Mouse (Mus musculus) heart, adult 2 months (tissue): ENCODE results near the gene Cdhr1. TPM values are rescaled to one million over a fixed set of nuclear protein-coding genes. Genes with fewer than 3 reads are reported as not detected.
A peak's percentile ranks its signal among the peaks of the same experiment; 100 is the strongest.

Experiments used
- DNase-seq, 2 experiments: peaks; one replicate each; pipeline ENCODE4 v3.0.0; 2021
- H3K27ac ChIP-seq: fragments of 200-600 bp; 2 replicates; pipeline ENCODE4 v1.8.1; 2022
- H3K27me3 ChIP-seq: fragments of 200-500 bp; 2 replicates; pipeline ENCODE4 v1.6.1; 2012; ENCODE audit warnings: mild to moderate bottlenecking, low read length, inconsistent platforms, mixed read lengths; ENCODE audit not compliant: control insufficient read depth, insufficient read depth
- H3K36me3 ChIP-seq: fragments of 200-500 bp; 2 replicates; pipeline ENCODE4 v1.6.1; 2012; ENCODE audit warnings: low read length, inconsistent platforms; ENCODE audit not compliant: control insufficient read depth, insufficient read depth
- H3K4me1 ChIP-seq: fragments of 200-500 bp; 2 replicates; pipeline ENCODE4 v1.6.1; 2011; ENCODE audit warnings: low read length; ENCODE audit not compliant: control insufficient read depth, insufficient read depth
- H3K4me3 ChIP-seq: fragments of 200-600 bp; 2 replicates; pipeline ENCODE4 v1.8.1; 2022
- H3K79me2 ChIP-seq: fragments of 200-500 bp; replicated peaks from 2 replicates; pipeline ENCODE4 v1.6.1; 2012; ENCODE audit warnings: mild to moderate bottlenecking, inconsistent platforms, low read length, moderate library complexity, mixed read lengths; ENCODE audit not compliant: control insufficient read depth, insufficient read depth
- H3K9ac ChIP-seq: fragments of 200-500 bp; 2 replicates; pipeline ENCODE4 v1.6.1; 2012; ENCODE audit warnings: low read depth, mild to moderate bottlenecking, control low read depth, inconsistent platforms, low read length, mixed read lengths
- CTCF ChIP-seq: fragments of 200-600 bp; IDR thresholded peaks from 2 replicates; pipeline ENCODE4 v1.8.1; 2022; ENCODE audit warnings: antibody characterized with exemption, mild to moderate bottlenecking, moderate library complexity
- EP300 ChIP-seq: fragments of 200-500 bp; IDR thresholded peaks from 2 replicates; pipeline ENCODE4 v1.6.1; 2011; ENCODE audit warnings: low read depth, low read length, control low read depth; ENCODE audit not compliant: insufficient read depth
- POLR2A ChIP-seq: fragments of 200-500 bp; IDR thresholded peaks from 2 replicates; pipeline ENCODE4 v1.6.1; 2011; ENCODE audit warnings: mild to moderate bottlenecking, low read depth, low read length, control low read depth; ENCODE audit not compliant: insufficient read depth
- WGBS: fragments of 180-500 bp; shearing (Covaris S2); methylation state at CpG from one replicate; pipeline ENCODE4 v1.1.7; 2018; 5-methylcytosine and 5-hydroxymethylcytosine counted together
- intact Hi-C: fragments of 180-260 bp; cut with DNase I; formaldehyde crosslinking; loops from one replicate; pipeline ENCODE4 v1.15.1; 2025
- polyA plus RNA-seq: library from polyadenylated mRNA; depleted of rRNA; stranded (reverse); fragments of >200 nt; gene quantifications from 2 replicates; pipeline ENCODE4 v1.2.3, GENCODE M21; 2012
- total RNA-seq, 2 experiments: library from RNA; stranded (reverse); gene quantifications; 2 replicates each; pipeline ENCODE4 v1.2.3; 2021

The Cdhr1 gene
- total and polyA plus RNA-seq, 3 experiments = 0.08 to 0.16 TPM; not detected in 1

GRCm38 (mm10) chr14:37134304-37135126 is 36.4 kb upstream of the Cdhr1 start:
- H3K4me3 ChIP-seq = peak overlapping the region; percentile 90
- no peaks in the 10 kb centered on the region for H3K79me2 ChIP-seq
- WGBS = under 1% methylated on average over 40 of the region's 40 CpGs
- DNase-seq = no peak
- intact Hi-C loops = loop anchor here (5.0 to 10.0 kb wide), 3 partner anchors 167 to 272 kb away; partner anchors contain the start of gene Ccser2
- peaks cover 2% of the 10 kb centered on the region; the same call in 1 of the 2 replicates for H3K4me1 ChIP-seq
- TF ChIP-seq CTCF = no peak
- no peak for TF ChIP-seq EP300
- TF ChIP-seq POLR2A = no peak
- no peaks in the 10 kb centered on the region for H3K27me3 ChIP-seq
- peak overlapping the region; percentile 87 for H3K27ac ChIP-seq
- peak overlapping the region; percentile 92 for H3K9ac ChIP-seq
- H3K36me3 ChIP-seq = peaks cover 20% of the 10 kb centered on the region

GRCm38 (mm10) chr14:37127652-37128051 is 29.5 kb upstream of the Cdhr1 start:
- Histone ChIP-seq H3K9ac (no peak overlapping the region), H3K27ac (no peak overlapping the region), H3K4me3 (no peak overlapping the region), H3K79me2 (no peaks in the 10 kb centered on the region), H3K36me3 (peaks cover 17% of the 10 kb centered on the region), H3K4me1 (no peaks in the 10 kb centered on the region), H3K27me3 (no peaks in the 10 kb centered on the region)
- 42% methylated on average over 4 of the region's 4 CpGs for WGBS
- peak; percentile 81 for TF ChIP-seq CTCF
- no peak for TF ChIP-seq EP300
- no peak for DNase-seq
- intact Hi-C loops = no loop called here

- no peak overlapping the region for H3K27ac ChIP-seq
- no peaks in the 10 kb centered on the region for H3K79me2 ChIP-seq
- peaks cover 6% of the 10 kb centered on the region for H3K36me3 ChIP-seq
- DNase-seq = no peak
- H3K27me3 ChIP-seq = no peaks in the 10 kb centered on the region
- no peak overlapping the region for H3K9ac ChIP-seq
- no peaks in the 10 kb centered on the region for H3K4me1 ChIP-seq
- TF ChIP-seq CTCF (no peak), EP300 (no peak), POLR2A (no peak)
- 97% methylated on average over 4 of the region's 4 CpGs for WGBS
- intact Hi-C loops = no loop called here
- H3K4me3 ChIP-seq = no peak overlapping the region
These were observed 21.1 kb upstream of the Cdhr1 start for GRCm38 (mm10) chr14:37119233-37119632.

- TF ChIP-seq CTCF (no peak), EP300 (no peak), POLR2A (no peak)
- intact Hi-C loops = no loop called here
- Histone ChIP-seq H3K27me3 (no peaks in the 10 kb centered on the region), H3K4me1 (no peaks in the 10 kb centered on the region), H3K4me3 (no peak within 1 kb of the TSS), H3K27ac (no peak within 1 kb of the TSS), H3K36me3 (no peaks in the 10 kb centered on the region), H3K79me2 (no peaks in the 10 kb centered on the region), H3K9ac (no peak within 1 kb of the TSS)
- no peak for DNase-seq
- WGBS = 69% methylated on average over 3 of the region's 3 CpGs
These were observed 15.8 kb upstream of the Cdhr1 start, which contains the start of gene 2610528A11Rik for GRCm38 (mm10) chr14:37113922-37114321. TSS of gene 2610528A11Rik (minus strand) at chr14:37114022.

GRCm38 (mm10) chr14:37112931-37113330 is 14.8 kb upstream of the Cdhr1 start:
- intact Hi-C loops = no loop called here
- H3K4me1 ChIP-seq = no peaks in the 10 kb centered on the region
- no peak for DNase-seq
- H3K79me2 ChIP-seq = no peaks in the 10 kb centered on the region
- no peak overlapping the region for H3K27ac ChIP-seq
- WGBS = 63% methylated on average over 7 of the region's 7 CpGs
- no peak overlapping the region for H3K4me3 ChIP-seq
- no peak overlapping the region for H3K9ac ChIP-seq
- H3K27me3 ChIP-seq = no peaks in the 10 kb centered on the region
- no peak for TF ChIP-seq CTCF
- no peak for TF ChIP-seq POLR2A
- no peaks in the 10 kb centered on the region for H3K36me3 ChIP-seq

GRCm38 (mm10) chr14:37111371-37111770 is 13.2 kb upstream of the Cdhr1 start:
- no peak for TF ChIP-seq POLR2A

More at GRCm38 (mm10) chr14:37111371-37111770, 13.2 kb upstream of the Cdhr1 start:
- Histone ChIP-seq H3K79me2 (no peaks in the 10 kb centered on the region), H3K27ac (no peak overlapping the region), H3K9ac (no peak overlapping the region), H3K27me3 (no peaks in the 10 kb centered on the region), H3K4me1 (no peaks in the 10 kb centered on the region), H3K4me3 (no peak overlapping the region), H3K36me3 (no peaks in the 10 kb centered on the region)
- no peak for DNase-seq
- intact Hi-C loops = no loop called here
